Mouse (Mus musculus) thymus, postnatal 4 days (tissue): Measurements from ENCODE around the gene Rasl10a.

Source experiments
- DNase-seq: peaks from one replicate; pipeline ENCODE4 v3.0.0; 2021

Rasl10a gene

GRCm38 (mm10) chr11:5057856-5058641 lies at the start of gene Rasl10a:
TSS of gene Rasl10a (plus strand) at chr11:5058128.
- DNase-seq = peak; percentile 73

- DNase-seq = no peak
Observed at GRCm38 (mm10) chr11:5008867-5009266, 49.1 kb upstream of the Rasl10a start.

- DNase-seq = no peak
Observed at GRCm38 (mm10) chr11:5009354-5010074, 48.4 kb upstream of the Rasl10a start.

GRCm38 (mm10) chr11:5010205-5010604 lies 47.7 kb upstream of the Rasl10a start:
- no peak for DNase-seq

GRCm38 (mm10) chr11:5011480-5011879 lies 46.4 kb upstream of the Rasl10a start:
- no peak for DNase-seq

- DNase-seq = no peak
Observed at GRCm38 (mm10) chr11:5012213-5012715, 45.7 kb upstream of the Rasl10a start.

- peak; percentile 64 for DNase-seq
Observed at GRCm38 (mm10) chr11:5015720-5016119, 42.2 kb upstream of the Rasl10a start.

- DNase-seq = no peak
Observed at GRCm38 (mm10) chr11:5016286-5016685, 41.6 kb upstream of the Rasl10a start.

GRCm38 (mm10) chr11:5017506-5017905 lies 40.4 kb upstream of the Rasl10a start:
- peak; percentile 33 for DNase-seq

- no peak for DNase-seq
Observed at GRCm38 (mm10) chr11:5025108-5025507, 32.8 kb upstream of the Rasl10a start.

GRCm38 (mm10) chr11:5028228-5028627 lies 29.7 kb upstream of the Rasl10a start:
- DNase-seq = no peak

- no peak for DNase-seq
Observed at GRCm38 (mm10) chr11:5032706-5033105, 25.2 kb upstream of the Rasl10a start.

GRCm38 (mm10) chr11:5033136-5033535 lies 24.8 kb upstream of the Rasl10a start:
- no peak for DNase-seq

GRCm38 (mm10) chr11:5035421-5035820 lies 22.5 kb upstream of the Rasl10a start:
- no peak for DNase-seq

- DNase-seq = no peak
Observed at GRCm38 (mm10) chr11:5037146-5037854, 20.6 kb upstream of the Rasl10a start.

GRCm38 (mm10) chr11:5040585-5040984 lies 17.3 kb upstream of the Rasl10a start:
- no peak for DNase-seq

GRCm38 (mm10) chr11:5041144-5041780 lies 16.7 kb upstream of the Rasl10a start:
- DNase-seq = no peak

- no peak for DNase-seq
Observed at GRCm38 (mm10) chr11:5042645-5043381, 15.1 kb upstream of the Rasl10a start.

GRCm38 (mm10) chr11:5046321-5046926 lies 11.5 kb upstream of the Rasl10a start:
- DNase-seq = no peak

- no peak for DNase-seq
Observed at GRCm38 (mm10) chr11:5051629-5052028, 6.3 kb upstream of the Rasl10a start.

- no peak for DNase-seq
Observed at GRCm38 (mm10) chr11:5052200-5052854, 5.6 kb upstream of the Rasl10a start.
